Mouse (Mus musculus) megakaryocyte, embryonic 14.5 days (primary cell): Measurements from ENCODE around the gene Klhl29. TPM values are rescaled to one million over a fixed set of nuclear protein-coding genes. Genes with fewer than 3 reads are reported as not detected.

Source experiments
- H3K27me3 ChIP-seq: replicated peaks from 2 replicates; pipeline ENCODE3; 2012; ENCODE audit warnings: inconsistent platforms
- H3K36me3 ChIP-seq: replicated peaks from 2 replicates; pipeline ENCODE3; 2012; ENCODE audit warnings: low read length, inconsistent platforms, mixed read lengths
- H3K4me1 ChIP-seq: 2 replicates; pipeline ENCODE4 v1.6.1; 2012; ENCODE audit warnings: inconsistent platforms
- H3K4me3 ChIP-seq: replicated peaks from 2 replicates; pipeline ENCODE3; 2012; ENCODE audit warnings: moderate library complexity, mild to moderate bottlenecking, inconsistent platforms
- H3K9me3 ChIP-seq: 2 replicates; pipeline ENCODE4 v1.6.1; 2012; ENCODE audit warnings: inconsistent platforms
- FLI1 ChIP-seq: IDR thresholded peaks from 2 replicates; pipeline ENCODE4 v1.6.1; 2012; ENCODE audit warnings: low read length, inconsistent platforms, mixed read lengths
- GATA1 ChIP-seq: IDR thresholded peaks from 3 replicates; pipeline ENCODE4 v1.6.1; 2012; ENCODE audit warnings: mixed read lengths, low read length, inconsistent platforms, borderline replicate concordance
- polyA plus RNA-seq: library from polyadenylated mRNA; stranded (reverse); fragments of >175 nt; gene quantifications from 2 replicates; pipeline ENCODE4 v1.2.3, GENCODE M21; 2012; ENCODE audit warnings: low replicate concordance; ENCODE audit not compliant: insufficient read depth

The Klhl29 gene
- 0.08 TPM in 1 of 2 replicates, not detected in the other for polyA plus RNA-seq

DNA sequence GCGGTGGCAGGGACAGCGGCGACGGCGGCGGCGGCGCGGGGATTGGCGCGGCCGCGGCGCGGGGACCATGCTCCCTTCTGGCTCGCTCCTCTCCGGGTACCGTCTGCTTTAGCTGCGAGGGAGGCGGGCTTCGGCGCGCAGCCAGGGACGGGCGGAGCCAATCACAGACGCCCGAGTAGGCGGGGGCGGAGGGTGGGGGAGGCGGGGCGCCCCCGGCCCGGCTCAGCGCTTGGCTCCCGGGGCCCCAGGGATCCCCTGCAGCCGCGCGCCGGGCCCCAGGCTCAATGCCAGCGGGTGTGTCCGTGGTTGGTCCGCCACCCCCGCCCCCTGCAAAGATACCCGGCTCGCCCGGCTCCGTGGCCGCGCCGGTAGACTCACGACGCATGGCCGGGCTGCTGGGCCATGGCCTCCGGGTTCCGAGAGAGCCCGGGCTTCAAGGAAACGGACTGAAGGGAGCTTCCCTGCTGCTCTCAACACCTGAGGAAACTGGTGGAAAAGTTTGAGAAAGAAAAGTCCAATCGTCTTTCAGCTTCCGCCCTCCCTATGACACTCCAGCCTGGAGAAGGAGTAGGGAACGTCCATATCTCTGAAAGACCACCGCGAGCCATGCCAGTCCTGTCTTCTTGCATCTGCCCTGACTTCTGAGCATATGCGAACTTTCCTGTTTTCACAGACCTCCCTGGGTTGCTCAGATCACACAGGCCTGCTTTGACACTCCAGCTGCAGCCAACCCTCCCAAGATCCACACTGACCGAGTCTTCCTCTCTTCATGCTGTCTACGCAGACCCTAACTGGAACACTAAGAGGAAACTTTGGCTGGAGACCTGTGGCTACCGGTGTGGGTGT, at the start of gene Klhl29:
Gene Klhl29 (minus strand): TSS at position 67 of the 846 bp plus-strand sequence.
- H3K27me3 ChIP-seq, result peaks cover 62% of the 10 kb centered on the region
- peaks cover 20% of the 10 kb centered on the region for H3K4me1 ChIP-seq
- H3K36me3 ChIP-seq, result no peaks in the 10 kb centered on the region
- TF ChIP-seq GATA1 (no peak), FLI1 (no peak)
- peak within 1 kb of the TSS; percentile 75 for H3K4me3 ChIP-seq
- H3K9me3 ChIP-seq, result peaks cover 8% of the 10 kb centered on the region; the same call in 1 of the 2 replicates

DNA sequence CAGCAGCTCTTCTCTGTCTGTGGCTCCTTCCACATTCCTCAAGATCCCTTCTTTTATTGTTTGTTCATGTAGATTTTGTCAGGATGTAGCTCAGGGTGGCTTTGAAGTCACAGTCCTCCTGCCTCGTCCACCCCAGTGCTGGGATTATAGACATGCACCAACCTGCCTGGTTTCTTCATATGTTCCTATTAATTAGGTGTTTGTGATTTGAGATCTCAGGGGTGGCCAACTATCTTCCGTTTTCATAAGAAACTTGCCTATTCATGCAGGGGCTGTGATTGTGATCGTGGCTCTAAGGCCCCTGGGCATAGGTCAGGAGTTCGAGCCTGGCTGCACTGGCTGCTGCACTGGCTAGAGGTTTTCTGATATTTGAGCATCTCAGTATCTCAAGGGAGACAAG, 49.8 kb upstream of the Klhl29 start:
- no peaks in the 10 kb centered on the region for H3K27me3 ChIP-seq
- H3K9me3 ChIP-seq, result peaks cover 14% of the 10 kb centered on the region; the same call in 1 of the 2 replicates
- TF ChIP-seq FLI1 (no peak), GATA1 (no peak)
- no peaks in the 10 kb centered on the region for H3K36me3 ChIP-seq
- H3K4me1 ChIP-seq, result no peaks in the 10 kb centered on the region
- no peak overlapping the region for H3K4me3 ChIP-seq

DNA sequence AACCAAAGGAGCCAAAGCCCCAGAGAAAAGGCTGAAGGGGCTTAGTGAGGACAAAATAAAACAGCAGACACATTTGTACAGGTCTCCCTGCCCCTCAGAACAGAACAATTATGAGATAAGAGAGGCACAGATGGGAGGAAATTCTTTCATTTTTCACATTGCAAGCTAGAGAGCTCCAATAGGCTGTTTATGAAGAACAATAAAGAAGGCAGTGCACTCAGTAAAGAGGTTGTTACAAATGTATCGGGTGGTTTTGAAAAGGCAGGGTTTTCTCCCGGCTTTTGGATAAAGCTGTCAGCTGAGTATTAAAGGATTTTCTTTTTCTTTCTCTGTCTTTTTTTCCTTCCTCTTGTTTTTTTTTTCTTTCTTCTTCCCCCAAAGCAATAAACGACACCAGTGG, 40.3 kb upstream of the Klhl29 start:
- Histone ChIP-seq H3K9me3 (no peaks in the 10 kb centered on the region), H3K4me1 (no peaks in the 10 kb centered on the region), H3K36me3 (no peaks in the 10 kb centered on the region), H3K27me3 (no peaks in the 10 kb centered on the region), H3K4me3 (no peak overlapping the region)
- no peak for TF ChIP-seq FLI1

DNA sequence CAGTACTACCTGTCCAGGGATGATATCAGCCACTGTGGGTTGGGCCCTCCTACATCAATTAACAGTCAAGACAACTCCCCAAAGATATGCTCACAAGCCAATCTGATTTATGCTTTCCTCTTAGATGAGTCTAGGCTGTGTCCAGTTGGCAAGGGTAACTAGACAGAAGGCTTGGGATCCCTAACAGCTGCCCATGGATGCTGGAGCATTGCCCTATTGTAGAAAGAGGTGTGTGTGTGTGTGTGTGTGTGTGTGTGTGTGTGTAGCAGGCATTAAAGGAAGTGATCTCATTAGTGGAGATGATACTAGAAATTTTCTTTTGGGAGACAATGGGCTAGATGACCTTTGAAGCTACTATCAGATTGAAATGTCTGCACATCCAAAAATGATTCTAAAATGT, 38.5 kb upstream of the Klhl29 start:
- TF ChIP-seq GATA1 (no peak), FLI1 (no peak)
- no peak overlapping the region for H3K4me3 ChIP-seq
- no peaks in the 10 kb centered on the region for H3K4me1 ChIP-seq
- H3K36me3 ChIP-seq, result no peaks in the 10 kb centered on the region
- H3K27me3 ChIP-seq, result no peaks in the 10 kb centered on the region
- no peaks in the 10 kb centered on the region for H3K9me3 ChIP-seq

DNA sequence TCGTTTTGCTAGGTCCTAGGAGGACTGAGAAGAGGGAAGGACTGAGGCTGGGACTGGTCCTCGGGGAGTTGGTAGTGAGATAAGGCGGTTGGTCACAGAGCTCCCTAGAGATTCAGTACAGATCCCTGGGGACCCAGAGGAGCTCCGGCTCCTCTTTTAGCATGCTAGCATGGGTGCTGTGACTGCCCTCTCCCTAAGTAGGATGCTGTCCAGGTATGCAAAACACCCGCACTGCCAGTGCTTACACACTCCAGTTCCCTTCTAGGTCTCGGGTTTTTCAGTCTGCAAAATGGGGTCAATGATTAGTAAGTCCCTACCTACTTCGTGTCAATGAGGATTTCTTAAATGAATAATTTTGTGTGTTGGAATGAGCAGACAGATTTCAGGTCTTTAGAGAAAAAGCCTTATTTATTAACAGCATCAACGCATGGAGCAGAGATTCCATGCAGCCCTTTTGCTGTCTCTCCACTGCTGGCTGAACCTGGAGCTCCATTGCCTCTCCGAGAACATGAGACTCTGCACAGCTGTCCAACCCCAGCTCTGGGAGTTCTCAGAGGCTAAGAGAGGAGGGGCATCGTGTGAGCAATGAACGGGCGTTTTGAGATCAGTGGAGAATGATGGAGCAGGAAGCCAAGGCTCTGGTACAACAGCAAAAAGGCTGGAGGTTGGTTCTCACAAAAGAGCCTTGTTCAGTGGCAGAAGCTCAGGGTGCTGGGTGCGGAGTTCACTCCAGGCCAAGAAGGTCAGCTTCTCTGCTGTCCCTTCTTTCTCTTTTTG, 36.5 kb upstream of the Klhl29 start:
- Histone ChIP-seq H3K4me3 (no peak overlapping the region), H3K36me3 (no peaks in the 10 kb centered on the region), H3K27me3 (no peaks in the 10 kb centered on the region), H3K9me3 (no peaks in the 10 kb centered on the region), H3K4me1 (no peaks in the 10 kb centered on the region)
- TF ChIP-seq FLI1 (no peak), GATA1 (no peak)

DNA sequence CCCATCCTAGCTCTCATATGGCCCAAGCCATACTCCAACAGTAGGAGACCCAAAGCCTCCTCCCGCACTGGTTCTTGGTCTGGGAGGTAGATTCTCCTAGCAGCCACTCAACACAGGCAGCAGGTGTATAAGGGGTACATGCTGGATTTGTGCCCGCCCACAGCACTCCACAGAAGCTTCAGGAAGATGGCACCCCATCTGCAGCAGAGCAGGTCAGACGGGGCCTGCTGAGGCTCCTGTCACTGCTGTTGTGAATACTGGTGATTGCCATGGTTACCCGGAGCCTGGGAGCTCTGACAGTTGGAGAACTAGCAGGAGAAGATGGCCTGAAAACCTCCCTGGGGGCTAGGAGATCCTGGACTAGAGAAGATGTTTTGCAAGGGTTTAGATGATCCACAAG, 35.9 kb upstream of the Klhl29 start:
- Histone ChIP-seq H3K4me3 (no peak overlapping the region), H3K27me3 (no peaks in the 10 kb centered on the region), H3K36me3 (no peaks in the 10 kb centered on the region), H3K9me3 (no peaks in the 10 kb centered on the region), H3K4me1 (no peaks in the 10 kb centered on the region)
- TF ChIP-seq GATA1 (no peak), FLI1 (no peak)

DNA sequence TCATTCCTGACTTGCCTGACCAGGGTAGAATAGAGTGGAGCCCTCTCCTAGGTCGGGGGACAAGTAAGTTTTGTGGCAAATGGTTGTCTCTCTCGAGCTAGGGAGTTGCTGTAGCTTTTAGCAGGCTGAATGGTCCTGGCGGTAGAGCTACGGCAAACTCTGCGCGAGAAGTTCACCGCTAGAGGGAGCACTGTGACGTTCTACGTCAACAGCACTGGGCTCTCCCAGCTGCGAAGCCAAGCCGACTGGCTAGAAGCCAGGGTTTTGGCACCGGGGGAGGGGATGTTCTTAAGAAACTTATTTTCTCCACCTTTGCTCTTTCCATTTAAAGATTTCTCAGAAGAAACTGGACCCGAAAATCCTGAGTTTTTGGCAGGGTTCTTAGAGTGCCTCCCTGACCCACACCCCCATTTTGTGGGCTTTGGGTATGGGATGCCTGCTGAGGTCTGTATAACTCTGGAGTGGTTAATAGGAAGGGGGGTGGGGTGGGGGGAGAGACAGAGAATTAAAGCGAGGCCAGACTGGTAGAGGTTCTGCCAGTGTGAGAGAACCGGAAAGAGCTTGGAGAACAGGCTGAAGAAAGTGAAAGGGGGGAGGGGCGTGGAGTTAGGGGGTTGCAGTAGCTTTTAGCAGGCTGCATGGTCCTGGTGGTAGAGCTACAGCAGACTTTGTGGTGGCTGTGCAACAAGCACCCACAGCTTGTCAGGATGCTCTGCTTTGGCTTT, 35.1 kb upstream of the Klhl29 start:
- no peaks in the 10 kb centered on the region for H3K4me1 ChIP-seq
- no peaks in the 10 kb centered on the region for H3K36me3 ChIP-seq
- no peaks in the 10 kb centered on the region for H3K9me3 ChIP-seq
- no peak for TF ChIP-seq GATA1
- no peak for TF ChIP-seq FLI1
- no peak overlapping the region for H3K4me3 ChIP-seq
- H3K27me3 ChIP-seq, result no peaks in the 10 kb centered on the region

DNA sequence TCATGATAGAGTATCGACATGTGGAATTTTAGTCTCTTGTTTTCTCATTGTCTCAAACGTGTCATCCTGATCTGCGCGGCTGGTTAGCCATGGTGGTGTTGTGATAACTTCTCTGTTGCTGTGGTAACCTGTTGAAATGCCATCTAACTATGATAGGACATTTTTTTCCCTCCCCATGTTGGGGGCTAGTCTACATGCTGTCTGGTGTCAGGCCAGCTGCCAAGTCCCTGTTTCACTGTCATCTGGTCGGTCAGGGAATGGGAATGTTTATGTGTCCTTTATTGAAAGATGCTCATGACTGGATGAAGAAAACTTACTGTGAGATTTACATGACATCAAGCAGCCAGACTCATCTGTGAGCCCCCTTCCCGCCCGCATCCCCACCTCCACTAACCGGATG, 31.7 kb upstream of the Klhl29 start:
- Histone ChIP-seq H3K4me3 (no peak overlapping the region), H3K9me3 (no peaks in the 10 kb centered on the region), H3K27me3 (no peaks in the 10 kb centered on the region), H3K36me3 (no peaks in the 10 kb centered on the region), H3K4me1 (no peaks in the 10 kb centered on the region)
- no peak for TF ChIP-seq GATA1
- no peak for TF ChIP-seq FLI1

DNA sequence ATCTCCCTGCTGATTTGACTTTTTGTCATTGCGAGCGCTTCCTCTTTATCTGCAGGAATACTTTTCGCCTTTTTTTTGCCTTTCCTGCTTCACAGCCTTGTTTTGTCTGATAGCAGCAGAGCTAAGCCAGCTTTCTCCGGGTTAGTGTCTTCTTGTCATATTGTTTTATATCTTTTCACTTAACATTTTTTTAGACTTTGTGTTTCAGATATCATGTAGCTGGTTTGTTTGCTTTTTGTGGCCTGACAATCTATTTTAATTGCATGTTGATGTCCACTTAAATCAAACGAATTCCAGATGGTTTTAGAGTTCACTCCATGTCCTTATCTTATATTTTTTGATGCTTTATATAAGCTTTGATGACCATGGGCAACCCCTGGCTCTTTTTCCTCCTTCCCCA, 21.9 kb upstream of the Klhl29 start:
- Histone ChIP-seq H3K27me3 (no peaks in the 10 kb centered on the region), H3K36me3 (no peaks in the 10 kb centered on the region), H3K9me3 (no peaks in the 10 kb centered on the region), H3K4me3 (no peak overlapping the region), H3K4me1 (no peaks in the 10 kb centered on the region)
- TF ChIP-seq GATA1 (no peak), FLI1 (no peak)
